Mouse (Mus musculus): ENCODE measurements at regions not wholly inside any gene's neighbourhood (a gene's known extent, or its start where the extent isn't known, plus 50 kb on each side); places are given as distances from the start of the nearest gene placed in this dataset.
A peak's percentile ranks its signal among the peaks of the same experiment; 100 is the strongest.

GRCm38 (mm10) chr13:58495390-58496073, 92.4 kb upstream of the Hnrnpk start:
- no peak for DNase-seq

- DNase-seq, result no peak
These were observed 91.6 kb upstream of the Hnrnpk start for GRCm38 (mm10) chr13:58494726-58495125.

- DNase-seq, result no peak
These were observed 87.7 kb upstream of the Hnrnpk start for GRCm38 (mm10) chr13:58490829-58491228.

- DNase-seq, result no peak
These were observed 81.9 kb upstream of the Hnrnpk start for GRCm38 (mm10) chr13:58485011-58485410.

- DNase-seq, result no peak
These were observed 79.6 kb upstream of the Hnrnpk start for GRCm38 (mm10) chr13:58482701-58483100.

GRCm38 (mm10) chr13:58480928-58481598, 77.9 kb upstream of the Hnrnpk start:
- no peak for DNase-seq

- DNase-seq, result no peak
These were observed 77.3 kb upstream of the Hnrnpk start for GRCm38 (mm10) chr13:58480388-58480927.

GRCm38 (mm10) chr13:58478438-58478837, 75.3 kb upstream of the Hnrnpk start:
- DNase-seq, result no peak

- DNase-seq, result no peak
These were observed 74.1 kb upstream of the Hnrnpk start for GRCm38 (mm10) chr13:58477253-58477652.

- no peak for DNase-seq
These were observed 73.1 kb upstream of the Hnrnpk start for GRCm38 (mm10) chr13:58476033-58476830.

GRCm38 (mm10) chr13:58475495-58475894, 72.4 kb upstream of the Hnrnpk start:
- DNase-seq, result no peak

GRCm38 (mm10) chr13:58472455-58472854, 69.3 kb upstream of the Hnrnpk start:
- peak; percentile 70 for DNase-seq

GRCm38 (mm10) chr13:58471704-58472103, 68.6 kb upstream of the Hnrnpk start:
- no peak for DNase-seq

GRCm38 (mm10) chr13:58469731-58470130, 66.6 kb upstream of the Hnrnpk start:
- no peak for DNase-seq

GRCm38 (mm10) chr13:58467097-58467642, 64.0 kb upstream of the Hnrnpk start:
- no peak for DNase-seq

GRCm38 (mm10) chr13:58465206-58466104, 62.3 kb upstream of the Hnrnpk start:
- no peak for DNase-seq

All from adrenal gland, postnatal 25 days (tissue).